Mouse (Mus musculus) liver, adult 2 months (tissue): ENCODE measurements at regions not wholly inside any gene's neighbourhood (a gene's known extent, or its start where the extent isn't known, plus 50 kb on each side); places are given as distances from the start of the nearest gene placed in this dataset.

ENCODE experiments used
- DNase-seq: peaks from one replicate; pipeline ENCODE4 v3.0.0-alpha.2; 2011; ENCODE audit warnings: low read depth, low spot score; ENCODE audit errors: extremely low read depth
- H3K27ac ChIP-seq: fragments of 200-500 bp; replicated peaks from 2 replicates; pipeline ENCODE4 v1.5.1; 2012; ENCODE audit warnings: low read depth, mild to moderate bottlenecking, control low read depth, inconsistent platforms, low read length; ENCODE audit not compliant: insufficient read depth
- H3K27me3 ChIP-seq: fragments of 200-500 bp; 2 replicates; pipeline ENCODE4 v1.6.1; 2012; ENCODE audit warnings: mild to moderate bottlenecking, moderate library complexity, low read length, inconsistent platforms; ENCODE audit not compliant: control insufficient read depth, insufficient read depth
- H3K36me3 ChIP-seq: fragments of 200-500 bp; 2 replicates; pipeline ENCODE4 v1.6.1; 2012; ENCODE audit warnings: low read length, inconsistent platforms; ENCODE audit not compliant: control insufficient read depth, insufficient read depth
- H3K4me1 ChIP-seq: fragments of 200-500 bp; 2 replicates; pipeline ENCODE4 v1.6.1; 2011; ENCODE audit warnings: low read length; ENCODE audit not compliant: control insufficient read depth, insufficient read depth
- H3K4me3 ChIP-seq: fragments of 200-500 bp; 2 replicates; pipeline ENCODE4 v1.5.1; 2011; ENCODE audit warnings: low read depth, mild to moderate bottlenecking, control low read depth, low read length, moderate library complexity; ENCODE audit not compliant: insufficient read depth
- H3K79me2 ChIP-seq: fragments of 200-500 bp; 2 replicates; pipeline ENCODE4 v1.6.1; 2012; ENCODE audit warnings: inconsistent platforms, mild to moderate bottlenecking, low read length, moderate library complexity; ENCODE audit not compliant: control insufficient read depth, insufficient read depth
- H3K9ac ChIP-seq: fragments of 200-500 bp; 2 replicates; pipeline ENCODE4 v1.6.1; 2012; ENCODE audit warnings: low read depth, mild to moderate bottlenecking, control low read depth, inconsistent platforms, low read length
- CTCF ChIP-seq: fragments of 200-500 bp; IDR thresholded peaks from 2 replicates; pipeline ENCODE4 v1.5.1; 2011; ENCODE audit warnings: low read depth, low read length, control low read depth
- POLR2A ChIP-seq: fragments of 200-500 bp; IDR thresholded peaks from 2 replicates; pipeline ENCODE4 v1.6.1; 2011; ENCODE audit warnings: low read length, control low read depth; ENCODE audit not compliant: insufficient read depth; ENCODE audit errors: extremely low read depth
- WGBS: fragments of 180-500 bp; shearing (Covaris S2); methylation state at CpG from one replicate; pipeline ENCODE4 v1.1.7; 2018; 5-methylcytosine and 5-hydroxymethylcytosine counted together

DNA sequence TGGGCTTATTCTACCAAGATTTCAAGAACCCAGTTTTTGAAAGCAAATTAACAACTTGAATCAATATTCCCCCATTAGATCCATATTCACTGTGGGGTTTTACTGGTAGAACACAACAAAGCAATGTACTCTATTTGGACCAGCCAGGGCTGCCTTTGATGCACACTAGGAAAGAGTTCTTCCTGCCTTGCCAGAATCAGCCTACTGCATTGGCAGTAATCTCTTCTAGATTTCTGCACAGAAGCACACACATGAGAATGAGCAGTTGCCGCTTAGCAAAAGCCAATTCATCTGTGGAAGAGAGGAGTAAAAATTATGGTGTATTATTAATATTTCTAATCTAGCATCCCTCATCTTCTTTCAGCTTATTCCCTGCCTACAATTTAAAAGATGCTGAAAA, 692.4 kb downstream of the 5730522E02Rik start:
- H3K36me3 ChIP-seq = no peaks in the 10 kb centered on the region
- no peak for DNase-seq
- no peaks in the 10 kb centered on the region for H3K79me2 ChIP-seq
- H3K4me3 ChIP-seq = no peak overlapping the region
- no peak overlapping the region for H3K27ac ChIP-seq
- no peaks in the 10 kb centered on the region for H3K27me3 ChIP-seq
- 88% methylated on average over 1 of the region's 1 CpGs for WGBS
- no peak overlapping the region for H3K9ac ChIP-seq
- H3K4me1 ChIP-seq = no peaks in the 10 kb centered on the region
- TF ChIP-seq POLR2A (no peak), CTCF (no peak)

DNA sequence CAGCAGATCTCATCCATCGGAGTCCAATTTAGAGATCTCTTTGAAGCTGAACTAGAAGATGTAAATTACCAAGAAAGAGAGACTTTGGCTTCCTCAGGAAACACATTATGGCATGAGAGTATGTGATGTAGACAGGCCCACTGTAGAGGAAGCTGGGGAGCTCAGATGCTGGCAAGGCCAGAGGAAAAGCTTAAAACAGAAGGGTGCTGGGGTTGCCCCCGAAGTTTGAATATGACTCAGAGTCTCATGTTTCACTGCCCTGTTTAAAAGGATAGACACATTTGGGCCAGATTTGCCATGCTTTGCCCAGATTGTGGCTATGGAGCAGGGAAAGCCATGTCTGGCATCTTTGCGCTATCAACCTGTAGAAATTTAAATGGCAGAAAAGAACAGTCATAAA, 705.1 kb downstream of the 5730522E02Rik start:
- Histone ChIP-seq H3K27me3 (no peaks in the 10 kb centered on the region), H3K4me1 (no peaks in the 10 kb centered on the region), H3K27ac (no peak overlapping the region), H3K79me2 (no peaks in the 10 kb centered on the region), H3K36me3 (no peaks in the 10 kb centered on the region), H3K4me3 (no peak overlapping the region), H3K9ac (no peak overlapping the region)
- WGBS = 83% methylated on average over 3 of the region's 3 CpGs
- DNase-seq = no peak
- TF ChIP-seq CTCF = no peak
- TF ChIP-seq POLR2A = no peak

DNA sequence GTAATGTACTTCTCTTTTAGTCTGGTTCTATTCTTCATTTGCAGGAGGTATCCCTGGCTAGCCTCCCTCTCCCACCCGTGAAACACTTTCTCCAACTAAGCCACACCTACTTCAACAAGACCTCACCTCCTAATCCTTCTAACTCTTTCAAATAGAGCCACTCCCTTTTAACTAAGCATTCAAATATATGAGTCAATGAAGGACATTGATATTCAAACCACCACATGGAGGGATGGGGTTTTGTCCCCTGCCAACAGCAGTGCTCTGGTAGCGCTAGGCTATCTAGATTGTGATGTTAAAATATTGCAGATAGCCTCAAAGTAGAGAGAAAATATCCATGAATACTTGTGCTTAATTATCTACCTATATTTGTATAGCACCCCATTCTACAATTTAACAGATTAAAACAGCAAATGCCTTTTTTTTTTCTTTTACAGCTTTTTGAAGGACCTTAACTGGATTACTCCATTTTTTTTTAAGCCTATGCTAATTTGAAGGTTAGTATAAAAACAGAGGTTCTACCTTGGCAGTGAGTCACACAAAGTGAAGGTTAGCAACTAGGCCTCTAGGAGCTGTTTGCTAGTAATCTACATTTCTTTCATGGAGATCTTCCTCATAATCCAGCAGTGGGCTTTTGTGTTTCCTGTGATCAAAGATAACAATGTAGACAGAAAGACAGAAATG, 736.7 kb downstream of the 5730522E02Rik start:
- DNase-seq = no peak
- no peaks in the 10 kb centered on the region for H3K36me3 ChIP-seq
- WGBS = 39% methylated on average over 2 of the region's 2 CpGs
- TF ChIP-seq CTCF = no peak
- no peak for TF ChIP-seq POLR2A
- no peaks in the 10 kb centered on the region for H3K27me3 ChIP-seq
- no peak overlapping the region for H3K9ac ChIP-seq
- H3K4me1 ChIP-seq = no peaks in the 10 kb centered on the region
- no peak overlapping the region for H3K4me3 ChIP-seq
- no peak overlapping the region for H3K27ac ChIP-seq
- H3K79me2 ChIP-seq = no peaks in the 10 kb centered on the region

- H3K27ac ChIP-seq = no peak overlapping the region
- H3K27me3 ChIP-seq = no peaks in the 10 kb centered on the region
- no peaks in the 10 kb centered on the region for H3K4me1 ChIP-seq
- H3K4me3 ChIP-seq = no peak overlapping the region
- DNase-seq = no peak
- H3K79me2 ChIP-seq = no peaks in the 10 kb centered on the region
- WGBS = 87% methylated on average over 6 of the region's 6 CpGs
- H3K36me3 ChIP-seq = no peaks in the 10 kb centered on the region
- H3K9ac ChIP-seq = no peak overlapping the region
- TF ChIP-seq POLR2A (no peak), CTCF (no peak)
Observed at GRCm38 (mm10) chr11:25469819-25470218, 740.7 kb downstream of the 5730522E02Rik start.

- no peak for DNase-seq
- H3K36me3 ChIP-seq = no peaks in the 10 kb centered on the region
- H3K79me2 ChIP-seq = no peaks in the 10 kb centered on the region
- WGBS = 36% methylated on average over 1 of the region's 1 CpGs
- no peaks in the 10 kb centered on the region for H3K27me3 ChIP-seq
- no peak overlapping the region for H3K27ac ChIP-seq
- H3K9ac ChIP-seq = no peak overlapping the region
- TF ChIP-seq CTCF (no peak), POLR2A (no peak)
- no peaks in the 10 kb centered on the region for H3K4me1 ChIP-seq
- H3K4me3 ChIP-seq = no peak overlapping the region
Observed at GRCm38 (mm10) chr11:25437206-25437605, 773.4 kb downstream of the 5730522E02Rik start.

DNA sequence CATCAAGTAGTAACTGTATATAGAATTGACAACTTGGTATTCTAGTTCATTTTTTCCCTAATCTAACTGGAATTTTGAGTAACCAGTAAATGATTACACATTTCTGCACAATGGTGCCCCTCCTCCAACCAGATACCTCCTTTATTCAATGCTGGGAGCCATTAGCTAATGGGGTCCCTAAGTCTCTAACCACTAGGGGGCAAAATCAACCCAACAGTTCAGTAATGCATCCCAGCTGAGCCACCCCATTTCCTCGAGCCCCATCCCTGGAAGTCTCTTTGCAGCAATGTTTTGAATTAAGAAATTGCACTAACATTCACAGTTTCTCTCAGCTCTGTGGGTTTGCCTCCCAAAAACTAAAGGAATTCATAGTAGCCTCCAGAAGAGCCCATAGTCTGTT, 774.9 kb downstream of the 5730522E02Rik start:
- no peaks in the 10 kb centered on the region for H3K4me1 ChIP-seq
- H3K27me3 ChIP-seq = no peaks in the 10 kb centered on the region
- no peak overlapping the region for H3K9ac ChIP-seq
- no peak overlapping the region for H3K4me3 ChIP-seq
- no peak for DNase-seq
- H3K79me2 ChIP-seq = no peaks in the 10 kb centered on the region
- no peaks in the 10 kb centered on the region for H3K36me3 ChIP-seq
- WGBS = 30% methylated on average over 1 of the region's 1 CpGs
- TF ChIP-seq CTCF = no peak
- TF ChIP-seq POLR2A = no peak
- no peak overlapping the region for H3K27ac ChIP-seq
